Mouse (Mus musculus): ENCODE results near the gene Apaf1. TPM values are rescaled to one million over a fixed set of nuclear protein-coding genes. Genes with fewer than 3 reads are reported as not detected.

The Apaf1 gene
- polyA plus RNA-seq, 1 experiment from 2014 or later: 35.9 TPM

- Histone ChIP-seq H3K9ac (no peak overlapping the region), H3K4me2 (replicated peaks) (no peak overlapping the region), H3K36me3 (peaks cover under 1% of the 10 kb centered on the region; the same call in 1 of the 2 replicates), H3K27me3 (no peaks in the 10 kb centered on the region), H3K9me3 (replicated peaks) (no peaks in the 10 kb centered on the region), H3K4me1 (no peaks in the 10 kb centered on the region), H3K27ac (no peak overlapping the region), H3K4me3 (no peak overlapping the region)
- no peak for ATAC-seq (ENCODE audit: low FRiP score)
- 82% methylated on average over 3 of the region's 3 CpGs for WGBS
These were observed 23.4 kb upstream of the Apaf1 start for GRCm38 (mm10) chr10:91105981-91106380.

- Histone ChIP-seq H3K27me3 (no peaks in the 10 kb centered on the region), H3K4me1 (no peaks in the 10 kb centered on the region), H3K4me2 (replicated peaks) (no peak overlapping the region), H3K9ac (no peak overlapping the region), H3K36me3 (no peaks in the 10 kb centered on the region; the same call in 1 of the 2 replicates), H3K9me3 (replicated peaks) (no peaks in the 10 kb centered on the region), H3K27ac (no peak overlapping the region), H3K4me3 (no peak overlapping the region)
- no peak for ATAC-seq (ENCODE audit: low FRiP score)
- 89% methylated on average over 14 of the region's 14 CpGs for WGBS
These were observed 20.4 kb upstream of the Apaf1 start for GRCm38 (mm10) chr10:91102799-91103590.

- no peaks in the 10 kb centered on the region for H3K9me3 ChIP-seq (replicated peaks)
- H3K27ac ChIP-seq: no peak overlapping the region
- no peak for ATAC-seq (ENCODE audit: low FRiP score)
- H3K4me1 ChIP-seq: no peaks in the 10 kb centered on the region
- no peak overlapping the region for H3K4me3 ChIP-seq
- H3K9ac ChIP-seq: no peak overlapping the region
- no peaks in the 10 kb centered on the region for H3K27me3 ChIP-seq
- WGBS: 94% methylated on average over 25 of the region's 25 CpGs
- no peak overlapping the region for H3K4me2 ChIP-seq (replicated peaks)
- peaks cover 2% of the 10 kb centered on the region; the same call in 1 of the 2 replicates for H3K36me3 ChIP-seq
These were observed 19.4 kb upstream of the Apaf1 start for GRCm38 (mm10) chr10:91101936-91102335.

GRCm38 (mm10) chr10:91100101-91100500 lies 17.5 kb upstream of the Apaf1 start:
- no peaks in the 10 kb centered on the region for H3K27me3 ChIP-seq
- 88% methylated on average over 1 of the region's 1 CpGs for WGBS
- no peak overlapping the region for H3K4me2 ChIP-seq (replicated peaks)
- H3K4me3 ChIP-seq: no peak overlapping the region
- no peaks in the 10 kb centered on the region for H3K4me1 ChIP-seq
- no peaks in the 10 kb centered on the region for H3K9me3 ChIP-seq (replicated peaks)
- no peak for ATAC-seq (ENCODE audit: low FRiP score)
- peaks cover 7% of the 10 kb centered on the region; the same call in 1 of the 2 replicates for H3K36me3 ChIP-seq
- H3K9ac ChIP-seq: no peak overlapping the region
- H3K27ac ChIP-seq: no peak overlapping the region

- H3K4me2 ChIP-seq (replicated peaks): no peak overlapping the region
- ATAC-seq (ENCODE audit: low FRiP score): no peak
- H3K9me3 ChIP-seq (replicated peaks): no peaks in the 10 kb centered on the region
- H3K4me1 ChIP-seq: no peaks in the 10 kb centered on the region
- 94% methylated on average over 8 of the region's 8 CpGs for WGBS
- H3K9ac ChIP-seq: no peak overlapping the region
- no peak overlapping the region for H3K27ac ChIP-seq
- no peak overlapping the region for H3K4me3 ChIP-seq
- no peaks in the 10 kb centered on the region for H3K27me3 ChIP-seq
- peaks cover 16% of the 10 kb centered on the region; the same call in 1 of the 2 replicates for H3K36me3 ChIP-seq
These were observed 15.5 kb upstream of the Apaf1 start for GRCm38 (mm10) chr10:91098056-91098455.

GRCm38 (mm10) chr10:91094251-91095104 lies 11.9 kb upstream of the Apaf1 start:
- ATAC-seq (ENCODE audit: low FRiP score): no peak
- Histone ChIP-seq H3K36me3 (peaks cover 16% of the 10 kb centered on the region; the same call in 1 of the 2 replicates), H3K4me3 (no peak overlapping the region), H3K9me3 (replicated peaks) (no peaks in the 10 kb centered on the region), H3K4me1 (no peaks in the 10 kb centered on the region), H3K27me3 (no peaks in the 10 kb centered on the region), H3K4me2 (replicated peaks) (no peak overlapping the region), H3K9ac (no peak overlapping the region), H3K27ac (no peak overlapping the region)
- 90% methylated on average over 15 of the region's 15 CpGs for WGBS

- Histone ChIP-seq H3K4me1 (no peaks in the 10 kb centered on the region), H3K4me3 (no peak overlapping the region), H3K9me3 (replicated peaks) (no peaks in the 10 kb centered on the region), H3K4me2 (replicated peaks) (no peak overlapping the region), H3K36me3 (peaks cover 16% of the 10 kb centered on the region; the same call in 1 of the 2 replicates), H3K9ac (no peak overlapping the region), H3K27me3 (no peaks in the 10 kb centered on the region), H3K27ac (no peak overlapping the region)
- ATAC-seq (ENCODE audit: low FRiP score): no peak
- 84% methylated on average over 4 of the region's 4 CpGs for WGBS
These were observed 10.2 kb upstream of the Apaf1 start for GRCm38 (mm10) chr10:91092812-91093211.

GRCm38 (mm10) chr10:91083393-91083927 lies 890 bp upstream of the Apaf1 start:
- no peak for ATAC-seq (ENCODE audit: low FRiP score)
- Histone ChIP-seq H3K4me3 (peak overlapping the region; percentile 85), H3K9ac (peak overlapping the region; percentile 71), H3K27me3 (no peaks in the 10 kb centered on the region), H3K36me3 (peaks cover 4% of the 10 kb centered on the region; the same call in 1 of the 2 replicates), H3K4me1 (peaks cover 7% of the 10 kb centered on the region; the same call in 1 of the 2 replicates), H3K9me3 (replicated peaks) (no peaks in the 10 kb centered on the region), H3K27ac (peak overlapping the region; percentile 75; the same call in 1 of the 2 replicates), H3K4me2 (replicated peaks) (peak overlapping the region; percentile 71)
- WGBS: 53% methylated on average over 12 of the region's 12 CpGs

- Histone ChIP-seq H3K9me3 (replicated peaks) (no peaks in the 10 kb centered on the region), H3K4me3 (peak overlapping the region; percentile 85), H3K36me3 (peaks cover 12% of the 10 kb centered on the region), H3K4me1 (peaks cover 7% of the 10 kb centered on the region; the same call in 1 of the 2 replicates), H3K27ac (peak overlapping the region; percentile 87), H3K4me2 (replicated peaks) (peak overlapping the region; percentile 71), H3K9ac (peak overlapping the region; percentile 89), H3K27me3 (no peaks in the 10 kb centered on the region)
- under 1% methylated on average over 27 of the region's 27 CpGs for WGBS
- peak; percentile 60 for ATAC-seq (ENCODE audit: low FRiP score)
These were observed 537 bp downstream of the Apaf1 start for GRCm38 (mm10) chr10:91081959-91082507.

- no peak overlapping the region for H3K4me2 ChIP-seq (replicated peaks)
- H3K4me3 ChIP-seq: no peak overlapping the region
- no peak overlapping the region for H3K27ac ChIP-seq
- 94% methylated on average over 5 of the region's 5 CpGs for WGBS
- ATAC-seq (ENCODE audit: low FRiP score): no peak
- no peak overlapping the region for H3K9ac ChIP-seq
- peaks cover 7% of the 10 kb centered on the region; the same call in 1 of the 2 replicates for H3K4me1 ChIP-seq
- H3K36me3 ChIP-seq: peaks cover 20% of the 10 kb centered on the region
- H3K9me3 ChIP-seq (replicated peaks): no peaks in the 10 kb centered on the region
- H3K27me3 ChIP-seq: no peaks in the 10 kb centered on the region
These were observed 2.0 kb downstream of the Apaf1 start for GRCm38 (mm10) chr10:91080540-91080939.

GRCm38 (mm10) chr10:91076667-91077066 lies 5.9 kb downstream of the Apaf1 start:
- WGBS: 100% methylated on average over 2 of the region's 2 CpGs
- H3K36me3 ChIP-seq: peaks cover 26% of the 10 kb centered on the region
- no peaks in the 10 kb centered on the region for H3K27me3 ChIP-seq
- no peak overlapping the region for H3K4me2 ChIP-seq (replicated peaks)
- no peak overlapping the region for H3K4me3 ChIP-seq
- H3K9ac ChIP-seq: no peak overlapping the region
- no peaks in the 10 kb centered on the region for H3K9me3 ChIP-seq (replicated peaks)
- H3K27ac ChIP-seq: no peak overlapping the region
- peaks cover 7% of the 10 kb centered on the region; the same call in 1 of the 2 replicates for H3K4me1 ChIP-seq
- no peak for ATAC-seq (ENCODE audit: low FRiP score)

- no peak overlapping the region for H3K4me3 ChIP-seq
- H3K36me3 ChIP-seq: peaks cover 33% of the 10 kb centered on the region
- H3K4me2 ChIP-seq (replicated peaks): no peak overlapping the region
- no peak overlapping the region for H3K9ac ChIP-seq
- ATAC-seq (ENCODE audit: low FRiP score): no peak
- 91% methylated on average over 3 of the region's 3 CpGs for WGBS
- H3K4me1 ChIP-seq: no peaks in the 10 kb centered on the region
- H3K27me3 ChIP-seq: no peaks in the 10 kb centered on the region
- no peaks in the 10 kb centered on the region for H3K9me3 ChIP-seq (replicated peaks)
- H3K27ac ChIP-seq: no peak overlapping the region
These were observed 9.2 kb downstream of the Apaf1 start for GRCm38 (mm10) chr10:91073345-91073744.
